Mouse (Mus musculus): ENCODE measurements at regions not wholly inside any gene's neighbourhood (a gene's known extent, or its start where the extent isn't known, plus 50 kb on each side); places are given as distances from the start of the nearest gene placed in this dataset.

DNA sequence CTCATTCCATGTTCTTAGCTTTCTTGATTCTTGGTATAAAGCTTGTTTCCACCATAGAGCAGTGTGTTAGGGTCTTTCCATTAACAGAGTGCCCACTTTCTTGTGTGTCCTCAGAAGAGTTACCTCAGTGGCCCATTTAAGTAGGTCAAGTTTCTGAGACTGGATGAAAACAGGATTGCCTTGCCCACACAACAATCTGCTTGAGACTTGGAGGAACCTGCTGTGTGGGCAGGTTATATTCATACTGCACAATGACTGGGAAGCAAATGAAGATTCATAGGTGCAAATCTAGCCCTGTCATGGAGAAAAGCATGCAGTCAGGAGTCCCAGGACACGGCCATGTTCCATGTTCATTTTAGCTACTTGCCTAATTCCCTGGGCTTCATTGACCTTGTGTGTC lies 1984.1 kb upstream of the Lrrc6 start:
- ATAC-seq (replicated peaks; ENCODE audit: insufficient number of reproducible peaks, low FRiP score, low TSS enrichment, poor library complexity, severe bottlenecking): no peak

DNA sequence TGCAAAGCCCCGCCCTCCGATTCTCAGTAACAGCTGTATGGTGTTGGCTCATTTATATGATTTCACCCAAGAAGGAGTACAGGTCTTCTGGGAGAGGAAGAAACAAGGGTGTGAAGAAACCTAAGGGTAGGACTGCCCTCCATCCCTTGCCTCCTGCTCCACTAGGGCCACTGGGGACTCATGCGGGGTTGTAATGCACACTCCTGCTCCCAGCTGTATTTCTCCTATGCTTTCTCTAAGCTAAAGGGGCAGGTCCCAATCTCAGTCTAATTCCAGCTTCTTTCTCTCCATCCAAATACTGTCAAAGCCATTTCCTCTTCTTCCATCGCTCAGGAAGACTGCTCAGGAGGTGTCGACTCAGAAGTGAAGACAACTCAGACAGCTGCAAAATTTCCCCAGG lies 1977.0 kb upstream of the Lrrc6 start:
- no peak for ATAC-seq (replicated peaks; ENCODE audit: insufficient number of reproducible peaks, low FRiP score, low TSS enrichment, poor library complexity, severe bottlenecking)

DNA sequence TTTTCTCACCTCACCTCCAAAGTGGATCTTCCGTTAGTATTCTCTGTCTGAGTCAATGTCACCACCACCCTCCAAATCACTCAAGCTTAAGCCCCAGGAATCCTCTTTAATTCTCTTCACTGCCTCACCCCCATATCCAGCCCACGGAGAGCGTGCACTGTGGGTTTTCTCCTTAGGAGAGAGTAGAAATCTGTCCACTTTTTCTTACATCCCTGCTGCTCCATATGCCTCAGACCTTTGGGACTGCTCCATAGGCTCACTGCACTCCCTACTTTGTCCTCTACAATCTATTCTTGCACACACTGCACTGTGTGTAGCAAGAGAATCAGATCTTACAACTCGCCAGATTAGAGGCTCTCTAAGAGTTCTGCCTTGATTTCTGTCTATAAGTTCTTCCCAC lies 1971.2 kb upstream of the Lrrc6 start:
- ATAC-seq (replicated peaks; ENCODE audit: insufficient number of reproducible peaks, low FRiP score, low TSS enrichment, poor library complexity, severe bottlenecking): no peak

DNA sequence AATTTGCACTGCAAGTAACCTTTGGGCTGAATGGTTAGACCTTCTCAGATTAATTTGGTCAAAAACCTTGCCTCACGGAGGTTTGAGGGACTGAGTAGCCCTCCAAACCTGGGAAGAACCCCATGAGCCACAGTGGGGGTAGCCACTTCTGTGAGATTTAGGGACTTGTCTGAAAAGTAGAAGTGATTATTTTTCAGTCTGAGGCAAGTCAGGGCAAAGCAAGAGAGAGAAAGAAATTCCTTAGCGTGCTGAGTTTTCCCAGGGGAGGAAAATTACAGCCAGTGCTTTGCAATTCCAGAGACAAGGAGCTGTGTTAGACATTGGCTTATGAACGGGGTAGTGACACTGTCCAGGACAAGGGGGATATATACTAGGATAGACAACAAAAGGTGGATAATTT lies 1962.1 kb upstream of the Lrrc6 start:
- no peak for ATAC-seq (replicated peaks; ENCODE audit: insufficient number of reproducible peaks, low FRiP score, low TSS enrichment, poor library complexity, severe bottlenecking)

DNA sequence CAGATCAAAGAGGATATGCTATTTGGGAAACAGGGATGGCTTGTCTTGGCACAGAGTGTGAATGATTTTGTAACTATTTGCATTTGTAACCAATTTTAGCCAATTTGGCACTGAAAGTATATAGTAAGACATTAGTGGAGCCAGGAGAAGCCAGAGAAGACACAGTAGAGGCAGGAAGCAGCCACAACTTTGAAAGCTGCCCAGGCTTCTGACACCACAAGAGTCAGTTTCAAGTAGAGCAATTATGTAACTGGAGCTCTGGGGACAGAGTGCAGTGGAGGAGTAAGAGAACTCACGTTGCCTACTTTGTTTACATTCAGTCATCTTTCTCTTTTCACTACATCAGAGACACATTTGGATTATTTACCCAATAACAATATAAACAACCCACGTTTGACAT lies 1956.5 kb upstream of the Lrrc6 start:
- ATAC-seq (replicated peaks; ENCODE audit: insufficient number of reproducible peaks, low FRiP score, low TSS enrichment, poor library complexity, severe bottlenecking): no peak

DNA sequence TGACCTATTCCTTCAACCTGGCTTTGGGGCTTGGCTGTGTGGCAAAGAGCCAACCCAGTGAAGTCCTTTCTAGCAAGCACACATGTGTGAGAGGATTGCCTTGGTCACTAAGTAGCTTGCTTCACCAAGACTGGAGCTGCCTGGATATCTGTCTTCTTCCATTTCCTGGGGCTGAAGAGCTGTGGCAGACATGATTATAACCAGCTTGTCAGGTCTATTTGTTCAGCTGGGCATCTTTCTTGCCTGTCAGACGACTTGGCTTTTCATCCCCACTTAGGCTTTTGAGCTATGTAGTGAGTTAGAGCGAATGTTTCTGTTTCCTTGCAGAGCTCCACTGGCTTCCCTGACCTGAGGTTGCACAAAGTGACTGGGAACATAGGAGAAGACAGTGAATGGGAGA lies 1951.3 kb upstream of the Lrrc6 start:
- no peak for ATAC-seq (replicated peaks; ENCODE audit: insufficient number of reproducible peaks, low FRiP score, low TSS enrichment, poor library complexity, severe bottlenecking)

DNA sequence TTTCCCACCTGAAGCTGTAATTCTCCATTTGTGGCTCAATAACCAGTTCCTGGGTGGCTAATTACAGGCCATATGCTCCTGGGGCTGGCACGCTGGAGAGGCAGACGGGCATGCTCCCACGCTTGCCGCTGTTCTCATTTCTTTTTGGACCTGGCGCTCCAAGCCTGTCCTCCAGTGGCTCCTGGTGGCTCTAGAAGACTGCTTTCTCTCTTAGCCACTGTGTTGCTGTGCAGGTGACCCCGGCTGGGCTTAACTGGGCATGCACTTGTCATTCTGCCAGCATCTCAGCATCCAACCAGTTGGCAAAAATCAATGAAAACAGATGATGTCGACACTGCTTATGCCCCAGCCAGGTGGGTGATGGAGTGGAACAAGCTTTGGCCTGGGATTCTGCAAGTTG lies 1944.6 kb upstream of the Lrrc6 start:
- no peak for ATAC-seq (replicated peaks; ENCODE audit: insufficient number of reproducible peaks, low FRiP score, low TSS enrichment, poor library complexity, severe bottlenecking)

DNA sequence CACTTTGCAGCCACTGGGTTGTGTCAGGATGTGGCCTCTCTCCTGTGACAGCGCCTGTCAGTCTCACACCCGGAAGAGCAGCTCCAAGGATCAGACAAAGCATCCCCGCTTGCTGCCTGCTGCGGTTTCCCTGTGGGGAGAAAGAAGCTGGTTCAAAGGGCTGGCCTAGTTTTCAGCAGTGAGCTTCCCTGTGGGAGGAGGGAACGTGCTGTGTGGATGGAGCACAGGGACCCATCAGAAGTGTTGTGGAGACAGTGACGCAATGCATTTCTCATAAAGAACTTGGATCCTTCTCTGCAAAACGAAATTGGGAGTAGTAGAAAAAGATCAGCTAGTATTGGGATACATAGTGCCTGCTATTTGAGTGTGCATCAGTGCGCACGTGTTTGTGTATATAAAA lies 1939.9 kb upstream of the Lrrc6 start:
- ATAC-seq (replicated peaks; ENCODE audit: insufficient number of reproducible peaks, low FRiP score, low TSS enrichment, poor library complexity, severe bottlenecking): no peak

DNA sequence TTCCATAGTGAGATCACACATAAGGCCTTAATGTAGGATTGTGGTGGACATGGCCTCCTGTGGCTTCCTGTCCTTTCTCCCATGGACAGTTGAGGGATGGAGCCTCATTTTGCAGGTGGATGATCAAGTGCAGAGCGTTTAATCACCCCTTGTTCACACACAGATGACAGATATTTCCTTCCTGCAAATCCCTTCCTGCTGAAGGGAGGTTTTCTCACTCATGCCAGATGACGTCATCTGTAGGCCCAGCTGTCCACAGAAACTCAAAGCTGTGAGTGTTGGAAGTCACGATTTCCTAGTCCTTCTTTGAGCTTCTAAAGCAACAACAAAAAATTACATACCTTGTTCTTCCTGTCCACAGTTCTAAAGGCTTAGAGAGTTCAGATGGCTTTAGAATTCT lies 1935.3 kb upstream of the Lrrc6 start:
- no peak for ATAC-seq (replicated peaks; ENCODE audit: insufficient number of reproducible peaks, low FRiP score, low TSS enrichment, poor library complexity, severe bottlenecking)

DNA sequence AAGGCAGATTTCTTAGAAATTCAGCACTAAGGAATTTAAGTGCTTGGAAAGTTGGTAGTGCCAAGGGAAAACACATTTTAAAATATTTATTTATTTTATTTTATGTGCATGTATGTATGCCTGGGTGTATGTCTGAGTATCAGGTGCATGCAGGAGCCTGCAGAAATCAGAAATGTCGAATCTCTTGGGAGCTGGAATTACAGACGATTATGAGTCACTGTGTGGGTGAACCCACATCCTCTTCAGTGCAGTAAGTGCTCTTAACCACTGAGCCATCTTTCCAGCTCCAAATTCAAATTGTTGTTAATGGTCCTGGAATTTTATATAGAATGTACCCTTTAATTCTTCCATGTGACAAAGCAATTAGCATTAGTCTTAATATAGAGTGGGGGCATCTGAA lies 1930.5 kb upstream of the Lrrc6 start:
- ATAC-seq (replicated peaks; ENCODE audit: insufficient number of reproducible peaks, low FRiP score, low TSS enrichment, poor library complexity, severe bottlenecking): no peak

DNA sequence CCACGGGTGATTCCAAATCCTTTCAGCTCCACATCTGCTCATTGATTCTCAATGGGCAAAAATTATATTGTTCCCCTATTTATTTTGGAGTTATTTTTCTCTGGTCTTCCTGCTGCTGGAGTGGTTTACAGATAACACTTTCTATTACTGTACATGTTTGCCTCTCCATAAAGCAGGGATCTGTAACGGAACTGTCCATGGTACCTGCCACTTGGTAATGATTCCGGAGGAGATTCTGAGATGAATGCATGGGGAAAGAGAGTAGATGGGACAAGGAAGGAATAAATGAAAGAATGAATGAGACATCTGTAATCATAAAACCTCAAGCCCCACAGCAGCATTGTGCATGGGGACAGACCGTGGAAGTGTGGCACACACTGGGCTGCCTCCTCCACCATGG lies 1929.8 kb upstream of the Lrrc6 start:
- no peak for ATAC-seq (replicated peaks; ENCODE audit: insufficient number of reproducible peaks, low FRiP score, low TSS enrichment, poor library complexity, severe bottlenecking)

DNA sequence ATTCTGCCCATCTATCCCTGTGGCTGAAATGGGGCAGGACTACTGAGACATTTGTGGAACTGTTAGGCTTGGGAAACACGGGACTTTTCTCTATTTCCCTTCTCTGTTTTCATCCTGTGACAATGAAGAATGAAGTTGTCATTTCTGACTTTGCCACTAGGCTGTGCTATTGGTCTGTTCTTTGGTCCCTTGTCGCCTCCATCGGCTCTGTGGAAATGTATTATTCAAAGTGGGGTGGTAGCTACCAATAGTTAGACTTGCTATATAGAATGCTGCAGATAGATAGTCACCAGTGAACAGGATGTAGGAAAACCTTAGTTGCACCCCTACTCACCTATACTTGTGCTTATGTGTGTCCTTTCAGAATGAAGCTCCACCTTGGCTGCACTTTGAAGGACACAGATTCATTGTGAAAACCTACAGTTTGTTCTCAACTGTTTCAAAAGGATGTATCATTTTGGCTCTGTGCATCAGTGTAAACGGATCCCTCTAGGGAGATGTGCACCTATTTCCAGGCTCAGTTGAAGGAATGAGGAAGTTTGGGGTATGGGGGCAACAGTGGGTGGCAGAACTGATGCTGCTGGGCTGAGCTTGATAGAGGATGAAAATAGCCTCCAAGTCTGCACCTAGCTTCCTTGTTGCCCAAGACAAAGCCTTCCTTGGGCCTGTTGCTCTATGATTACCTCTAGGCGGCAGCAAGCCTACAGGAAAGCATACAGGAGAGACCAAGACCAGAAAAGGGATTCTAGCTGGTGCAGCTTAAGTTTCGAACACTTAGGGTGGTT lies 1927.9 kb upstream of the Lrrc6 start:
- ATAC-seq (replicated peaks; ENCODE audit: insufficient number of reproducible peaks, low FRiP score, low TSS enrichment, poor library complexity, severe bottlenecking): no peak

DNA sequence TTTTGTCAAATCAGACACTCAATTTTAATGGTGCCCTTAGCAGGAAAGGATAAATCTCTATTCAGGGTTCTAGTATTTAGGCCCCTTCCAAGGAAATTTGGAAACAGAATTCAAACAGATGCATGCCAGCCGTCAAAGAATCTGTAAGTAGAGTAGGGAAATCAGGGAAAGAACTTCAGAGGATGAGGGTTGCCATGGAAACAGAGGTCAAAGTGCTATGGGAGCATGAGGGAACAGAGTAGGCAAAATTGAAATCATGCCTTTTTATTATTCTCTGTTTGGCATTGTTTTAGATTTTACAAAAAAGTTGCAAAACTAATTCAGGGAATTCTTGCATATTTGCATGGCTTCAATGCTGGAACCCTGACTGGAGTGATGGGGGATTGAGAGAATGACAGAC lies 1916.4 kb upstream of the Lrrc6 start:
- ATAC-seq (replicated peaks; ENCODE audit: insufficient number of reproducible peaks, low FRiP score, low TSS enrichment, poor library complexity, severe bottlenecking): no peak

DNA sequence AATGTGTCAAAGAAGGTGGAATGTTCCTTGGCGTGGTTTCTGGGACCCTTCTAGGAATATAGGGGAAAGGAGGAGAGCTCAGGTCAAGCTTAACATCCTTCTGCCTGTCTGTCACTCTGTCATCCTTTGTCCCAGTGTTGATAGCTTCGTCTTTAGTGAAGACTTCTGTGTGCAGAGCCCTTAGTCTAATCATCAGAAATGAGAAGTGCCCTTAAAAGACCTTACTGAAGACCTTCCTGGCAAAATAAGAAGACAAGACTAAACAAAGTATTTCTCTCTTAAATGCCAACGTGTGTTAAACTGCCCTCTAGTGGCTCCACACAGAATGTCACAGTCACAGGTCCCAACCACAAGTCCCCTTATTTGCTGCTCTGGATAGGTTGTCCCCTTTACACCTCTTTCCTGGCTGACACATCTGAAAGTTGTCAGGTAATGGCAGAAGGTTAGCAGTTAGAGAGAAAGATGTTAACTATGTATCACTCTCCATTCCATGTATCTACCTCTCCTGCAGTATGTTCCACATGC lies 1914.8 kb upstream of the Lrrc6 start:
- no peak for ATAC-seq (replicated peaks; ENCODE audit: insufficient number of reproducible peaks, low FRiP score, low TSS enrichment, poor library complexity, severe bottlenecking)

DNA sequence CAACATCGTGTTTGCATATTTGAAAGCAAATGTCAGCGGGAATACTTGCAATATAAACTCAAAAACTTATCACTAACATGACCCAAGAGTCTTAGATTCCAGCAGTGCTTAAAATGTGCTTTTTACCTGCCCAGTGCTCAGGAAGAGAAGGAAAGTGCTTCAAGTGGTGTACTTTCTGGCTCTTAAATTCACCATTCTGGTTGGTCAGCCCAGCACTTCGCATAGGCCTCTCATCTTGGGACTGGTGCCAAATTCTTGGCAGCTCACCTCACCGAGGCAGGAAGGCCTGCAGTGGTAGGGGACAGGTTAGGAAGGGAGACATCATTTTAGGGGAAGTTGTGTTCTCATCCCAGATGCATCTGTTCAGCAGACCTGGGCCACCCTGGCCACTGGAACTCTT lies 1913.3 kb upstream of the Lrrc6 start:
- no peak for ATAC-seq (replicated peaks; ENCODE audit: insufficient number of reproducible peaks, low FRiP score, low TSS enrichment, poor library complexity, severe bottlenecking)

DNA sequence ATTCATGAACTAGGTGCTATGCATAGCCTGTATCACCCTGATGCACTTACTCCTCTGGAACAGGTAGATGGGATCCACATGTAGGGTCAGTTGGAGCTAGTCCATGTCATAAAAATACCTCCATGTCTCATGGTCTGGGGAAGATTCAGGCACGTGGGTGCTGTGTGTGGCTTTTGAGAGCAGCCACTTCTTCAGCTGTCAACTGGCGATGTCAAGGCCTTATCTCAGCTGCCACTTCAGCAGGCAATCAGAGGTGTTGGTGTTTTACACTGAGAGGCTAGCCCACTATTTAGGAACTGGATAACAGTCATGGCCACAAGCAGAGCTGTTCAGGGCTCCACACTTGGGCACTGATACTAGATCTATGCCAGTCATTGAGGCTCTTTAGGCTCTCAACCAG lies 1912.0 kb upstream of the Lrrc6 start:
- ATAC-seq (replicated peaks; ENCODE audit: insufficient number of reproducible peaks, low FRiP score, low TSS enrichment, poor library complexity, severe bottlenecking): no peak

DNA sequence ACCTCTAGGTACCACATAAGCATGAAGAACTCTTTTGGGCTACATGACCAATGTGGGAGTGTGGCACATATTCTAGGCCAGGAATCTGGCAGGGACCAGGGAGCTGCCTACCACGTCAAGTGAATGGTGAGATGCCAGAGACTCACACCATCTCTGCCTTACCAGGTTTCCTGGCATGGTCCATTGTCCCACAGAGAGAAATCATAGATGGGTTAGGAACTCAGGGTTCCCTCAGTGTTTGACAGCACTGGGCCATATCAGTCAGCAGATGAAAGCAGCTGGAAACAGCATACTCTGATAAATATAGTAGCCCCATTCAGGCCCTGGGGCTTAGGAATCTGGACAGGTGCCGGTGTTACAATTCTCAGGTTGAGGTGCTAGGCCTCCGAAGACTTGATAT lies 1911.4 kb upstream of the Lrrc6 start:
- ATAC-seq (replicated peaks; ENCODE audit: insufficient number of reproducible peaks, low FRiP score, low TSS enrichment, poor library complexity, severe bottlenecking): no peak

DNA sequence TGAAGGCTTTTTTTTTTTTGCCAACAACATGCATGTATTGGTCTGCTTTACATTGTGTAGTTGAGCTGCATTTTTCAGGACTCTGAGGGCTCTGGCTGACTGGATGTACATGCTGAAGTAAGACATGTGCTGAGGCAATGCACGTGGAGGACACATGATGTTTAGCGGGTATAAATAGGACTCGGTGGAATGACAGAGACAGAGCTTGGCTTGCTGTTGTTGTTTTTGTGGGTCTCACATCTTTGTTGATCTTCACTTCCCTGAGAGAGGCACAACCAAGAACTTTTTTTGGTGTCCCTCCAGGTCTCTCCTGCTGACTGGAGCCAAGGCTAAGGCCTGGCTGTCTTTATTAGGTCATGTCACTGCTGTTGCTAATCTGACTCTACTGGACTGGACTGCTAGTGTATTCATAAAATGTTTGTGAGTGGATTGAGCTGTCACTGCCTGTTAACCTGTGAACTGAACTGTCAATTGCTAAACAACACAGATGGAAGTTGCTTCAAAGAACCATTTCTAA lies 1902.9 kb upstream of the Lrrc6 start:
- ATAC-seq (replicated peaks; ENCODE audit: insufficient number of reproducible peaks, low FRiP score, low TSS enrichment, poor library complexity, severe bottlenecking): no peak

DNA sequence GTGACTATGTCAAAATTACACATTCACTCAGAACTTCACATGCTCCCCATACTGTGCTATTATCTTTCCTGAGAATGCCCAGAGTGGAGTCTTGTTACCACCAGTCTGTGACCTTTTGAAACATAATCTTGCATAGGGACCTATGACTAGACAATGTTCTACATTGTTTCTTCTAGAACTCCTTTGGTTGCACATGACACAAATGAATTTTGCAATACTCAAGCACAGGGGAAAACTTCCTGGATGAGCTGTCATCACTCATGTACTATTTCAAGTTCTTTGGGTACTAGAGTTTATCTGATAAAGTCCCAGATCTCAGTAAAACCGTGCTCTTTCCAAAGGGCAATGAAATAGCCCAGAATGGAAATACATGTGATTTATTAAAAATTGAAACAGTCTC lies 1901.0 kb upstream of the Lrrc6 start:
- ATAC-seq (replicated peaks; ENCODE audit: insufficient number of reproducible peaks, low FRiP score, low TSS enrichment, poor library complexity, severe bottlenecking): no peak

DNA sequence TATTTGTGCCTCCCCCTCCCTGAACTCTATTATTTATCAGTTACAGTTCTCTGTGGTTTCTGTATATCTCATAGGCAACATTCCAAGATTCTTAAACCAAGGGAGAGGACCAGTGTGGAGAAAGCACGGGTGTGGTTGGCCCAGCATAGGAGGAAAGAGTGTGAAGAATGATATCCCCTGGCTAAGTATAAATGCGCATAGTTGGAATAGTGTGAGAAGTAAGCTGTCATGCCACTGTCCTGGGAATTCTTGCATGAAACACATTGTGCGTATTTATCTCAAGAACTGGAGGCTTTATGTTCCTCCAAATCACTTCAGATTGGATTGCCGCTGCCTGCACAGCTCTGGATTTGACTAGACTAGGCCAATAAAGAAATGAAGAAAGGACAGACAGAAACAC lies 1900.3 kb upstream of the Lrrc6 start:
- ATAC-seq (replicated peaks; ENCODE audit: insufficient number of reproducible peaks, low FRiP score, low TSS enrichment, poor library complexity, severe bottlenecking): no peak

DNA sequence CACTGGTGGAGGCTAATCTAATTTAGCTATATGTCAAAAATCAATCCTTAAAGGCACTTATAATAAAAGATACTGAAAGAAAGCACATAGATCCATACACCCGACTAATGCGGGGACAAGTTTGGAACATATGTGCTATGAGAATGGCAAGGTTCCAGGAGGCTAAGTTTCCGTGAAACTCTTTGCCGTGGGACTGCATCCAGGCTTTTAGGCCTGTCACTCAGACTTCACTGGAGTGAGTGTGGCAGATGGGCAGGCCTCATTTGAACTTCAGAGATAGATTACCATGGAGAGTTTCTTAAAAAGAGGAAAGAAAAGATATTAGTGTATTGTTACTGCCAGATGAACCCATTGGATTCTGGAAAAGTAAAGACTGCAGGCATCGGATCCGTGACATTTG lies 1895.9 kb upstream of the Lrrc6 start:
- ATAC-seq (replicated peaks; ENCODE audit: insufficient number of reproducible peaks, low FRiP score, low TSS enrichment, poor library complexity, severe bottlenecking): no peak
